Mouse (Mus musculus) hindbrain, postnatal 0 days (tissue): Measurements from ENCODE around the gene Col7a1. TPM values are rescaled to one million over a fixed set of nuclear protein-coding genes. Genes with fewer than 3 reads are reported as not detected.

ENCODE experiments used
- ATAC-seq: fragments of 200-750 bp; cut with Nextera tagmentation; 2 replicates; pipeline ENCODE4 v1.8.0; 2017; ENCODE audit warnings: mild to moderate bottlenecking, moderate TSS enrichment, moderate library complexity
- DNase-seq: peaks from one replicate; pipeline ENCODE4 v3.0.0-alpha.2; 2015; ENCODE audit warnings: low spot score
- H3K27ac ChIP-seq: fragments of 300-500 bp; sonication (generic); 2 replicates; pipeline ENCODE4 v1.5.1; 2014; ENCODE audit warnings: mild to moderate bottlenecking
- H3K27me3 ChIP-seq: fragments of 300-500 bp; sonication (generic); 2 replicates; pipeline ENCODE4 v1.6.1; 2014; ENCODE audit warnings: low read length, mixed read lengths; ENCODE audit not compliant: insufficient read depth
- H3K36me3 ChIP-seq: fragments of 300-500 bp; sonication (generic); 2 replicates; pipeline ENCODE4 v1.6.1; 2014; ENCODE audit warnings: low read length, mixed read lengths; ENCODE audit not compliant: insufficient read depth
- H3K4me1 ChIP-seq: fragments of 300-500 bp; sonication (generic); 2 replicates; pipeline ENCODE4 v1.6.1; 2014; ENCODE audit warnings: antibody characterized with exemption, low read length, mixed read lengths; ENCODE audit not compliant: insufficient read depth
- H3K4me2 ChIP-seq: fragments of 300-500 bp; sonication (generic); 2 replicates; pipeline ENCODE4 v1.6.1; 2014; ENCODE audit warnings: low read depth, mild to moderate bottlenecking, low read length, moderate library complexity, mixed read lengths
- H3K4me3 ChIP-seq: fragments of 300-500 bp; sonication (generic); 2 replicates; pipeline ENCODE4 v1.5.1; 2014; ENCODE audit warnings: low read length
- H3K9ac ChIP-seq: fragments of 300-500 bp; sonication (generic); replicated peaks from 2 replicates; pipeline ENCODE4 v1.6.1; 2014; ENCODE audit warnings: mild to moderate bottlenecking, low read length, moderate library complexity, mixed read lengths
- H3K9me3 ChIP-seq: fragments of 300-500 bp; sonication (generic); 2 replicates; pipeline ENCODE4 v1.6.1; 2016; ENCODE audit warnings: low read length, mixed read lengths
- CTCF ChIP-seq: IDR thresholded peaks from 2 replicates; pipeline ENCODE4 v1.5.1; 2016; ENCODE audit warnings: antibody characterized with exemption, control low read depth, low read depth
- WGBS: fragments of 180-500 bp; shearing (Covaris S2); extraction: QIAGEN DNeasy Blood & Tissue Kit; methylation state at CpG from one replicate; pipeline ENCODE4 v1.1.7; 2014; 5-methylcytosine and 5-hydroxymethylcytosine counted together
- polyA plus RNA-seq: library from polyadenylated mRNA; unstranded; fragments of >200 nt; fragmentation: Nextera tagmentation; extraction: Ambion mirVana; gene quantifications from 2 replicates; pipeline ENCODE4 v1.2.1, GENCODE M21; 2015
- total RNA-seq: library from RNA; depleted of rRNA; stranded (reverse); fragments of >200 nt; gene quantifications from 2 replicates; pipeline ENCODE4 v1.2.3, GENCODE M21; 2014

Col7a1 gene
- total and polyA plus RNA-seq, 2 experiments from 2014 or later, result 0.69 to 1.9 TPM

DNA sequence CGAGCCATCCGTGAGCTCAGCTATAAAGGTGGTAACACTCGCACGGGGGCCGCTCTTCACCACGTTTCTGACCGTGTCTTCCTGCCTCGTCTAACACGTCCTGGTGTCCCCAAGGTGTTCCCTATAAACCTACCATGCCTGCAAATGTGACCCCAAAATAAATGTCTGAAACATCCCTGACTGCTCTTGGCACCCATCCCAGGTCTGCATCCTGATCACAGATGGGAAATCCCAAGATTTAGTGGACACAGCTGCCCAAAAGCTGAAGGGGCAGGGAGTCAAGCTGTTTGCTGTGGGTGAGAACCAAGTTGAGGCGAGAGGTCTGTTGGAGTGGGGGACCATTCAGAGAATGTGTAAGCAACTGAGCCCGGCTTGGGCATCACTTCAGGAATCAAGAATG is 1.9 kb downstream of the Col7a1 start:
- no peaks in the 10 kb centered on the region for H3K9me3 ChIP-seq
- ATAC-seq, result no peak
- no peak for TF ChIP-seq CTCF
- no peak overlapping the region for H3K9ac ChIP-seq
- H3K27me3 ChIP-seq, result no peaks in the 10 kb centered on the region
- 84% methylated on average over 11 of the region's 11 CpGs for WGBS
- no peak overlapping the region for H3K4me2 ChIP-seq
- 0 out of 2 replicates have a peak, but pooled peaks cover 3% of the 10 kb centered on the region for H3K36me3 ChIP-seq
- H3K4me3 ChIP-seq, result no peak overlapping the region
- DNase-seq, result no peak
- no peak overlapping the region for H3K27ac ChIP-seq
- H3K4me1 ChIP-seq, result no peaks in the 10 kb centered on the region

DNA sequence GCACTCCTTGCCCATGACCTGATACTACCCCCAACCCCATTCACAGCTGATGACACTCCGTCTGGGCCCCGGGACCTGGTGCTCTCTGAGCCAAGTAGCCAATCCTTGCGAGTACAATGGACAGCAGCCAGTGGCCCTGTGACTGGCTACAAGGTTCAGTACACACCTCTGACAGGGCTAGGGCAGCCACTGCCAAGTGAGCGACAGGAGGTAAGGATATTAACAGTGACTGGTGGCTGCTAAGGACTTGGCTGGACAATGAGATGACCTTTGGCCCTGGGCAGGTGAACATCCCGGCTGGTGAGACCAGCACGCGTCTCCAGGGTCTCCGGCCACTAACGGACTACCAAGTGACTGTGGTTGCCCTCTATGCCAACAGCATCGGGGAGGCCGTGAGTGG is 2.5 kb downstream of the Col7a1 start:
- Histone ChIP-seq H3K9ac (no peak overlapping the region), H3K4me1 (no peaks in the 10 kb centered on the region), H3K4me3 (no peak overlapping the region), H3K9me3 (no peaks in the 10 kb centered on the region), H3K4me2 (no peak overlapping the region), H3K27me3 (no peaks in the 10 kb centered on the region), H3K36me3 (no peaks in the 10 kb centered on the region), H3K27ac (no peak overlapping the region)
- 87% methylated on average over 11 of the region's 11 CpGs for WGBS
- ATAC-seq (no peak), DNase-seq (no peak)
- no peak for TF ChIP-seq CTCF

DNA sequence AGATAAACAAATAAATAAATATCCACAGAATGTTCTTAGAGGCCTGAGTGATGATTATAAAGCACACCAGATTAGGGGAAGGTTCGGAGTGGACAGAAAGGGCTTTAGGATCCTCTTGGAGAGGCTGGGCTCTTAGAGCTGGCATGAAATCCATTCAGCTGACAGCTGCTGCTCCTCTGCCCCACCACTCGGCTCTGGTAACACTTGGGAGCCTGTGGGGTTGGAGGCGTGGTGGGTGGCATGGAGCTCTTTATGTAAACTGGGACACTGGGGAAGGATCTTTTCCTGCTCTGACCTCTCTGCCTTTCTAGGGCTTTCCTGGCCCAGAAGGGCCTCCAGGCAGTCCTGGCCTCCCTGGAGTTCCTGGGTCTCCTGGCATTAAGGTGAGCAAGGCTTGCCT is 10.2 kb downstream of the Col7a1 start:
- TF ChIP-seq CTCF, result no peak
- no peaks in the 10 kb centered on the region for H3K9me3 ChIP-seq
- 65% methylated on average over 3 of the region's 3 CpGs for WGBS
- no peaks in the 10 kb centered on the region for H3K27me3 ChIP-seq
- no peak overlapping the region for H3K4me2 ChIP-seq
- no peak for ATAC-seq
- H3K27ac ChIP-seq, result no peak overlapping the region
- no peaks in the 10 kb centered on the region for H3K4me1 ChIP-seq
- DNase-seq, result no peak
- no peak overlapping the region for H3K9ac ChIP-seq
- H3K4me3 ChIP-seq, result no peak overlapping the region
- H3K36me3 ChIP-seq, result no peaks in the 10 kb centered on the region

DNA sequence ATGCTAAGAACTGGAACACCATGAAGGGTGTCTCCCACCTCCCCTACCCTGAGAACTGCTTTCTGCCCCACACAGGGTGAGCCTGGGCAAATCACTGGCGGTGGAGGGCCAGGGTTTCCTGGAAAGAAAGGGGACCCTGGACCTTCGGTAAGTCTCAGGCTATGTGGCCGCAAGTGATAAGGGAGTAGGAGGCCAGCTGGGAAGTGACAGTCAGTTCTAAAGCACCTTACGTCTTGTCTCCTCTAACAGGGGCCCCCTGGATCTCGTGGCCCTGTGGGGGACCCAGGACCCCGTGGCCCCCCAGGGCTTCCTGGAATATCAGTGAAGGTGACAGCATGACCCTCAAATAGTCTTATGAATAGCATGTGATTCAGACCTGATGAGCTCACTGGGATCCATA is 11.0 kb downstream of the Col7a1 start:
- Histone ChIP-seq H3K4me1 (no peaks in the 10 kb centered on the region), H3K9ac (no peak overlapping the region), H3K27me3 (no peaks in the 10 kb centered on the region), H3K9me3 (no peaks in the 10 kb centered on the region), H3K36me3 (no peaks in the 10 kb centered on the region), H3K4me3 (no peak overlapping the region), H3K27ac (no peak overlapping the region), H3K4me2 (no peak overlapping the region)
- DNase-seq (no peak), ATAC-seq (no peak)
- no peak for TF ChIP-seq CTCF
- WGBS, result 73% methylated on average over 6 of the region's 6 CpGs

DNA sequence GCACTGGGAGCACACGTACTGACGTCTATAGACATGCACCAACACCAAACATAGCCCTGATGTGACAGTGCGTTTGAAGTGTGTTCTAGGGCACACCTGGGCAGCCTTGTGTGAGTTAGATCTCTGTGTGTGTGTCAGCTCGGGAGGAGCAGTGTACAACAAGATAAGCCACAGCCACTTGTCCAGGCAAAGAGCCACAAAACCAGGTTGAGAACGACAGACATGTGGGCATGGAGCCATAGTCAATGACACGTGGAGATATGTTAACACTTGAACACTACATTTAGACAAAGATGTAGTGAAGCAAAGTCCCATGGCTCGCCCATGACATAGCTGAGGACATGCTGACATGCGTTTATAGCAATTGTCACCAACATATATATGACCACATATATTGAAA is 17.2 kb downstream of the Col7a1 start:
- Histone ChIP-seq H3K4me2 (no peak overlapping the region), H3K27ac (no peak overlapping the region), H3K36me3 (no peaks in the 10 kb centered on the region), H3K4me1 (no peaks in the 10 kb centered on the region), H3K9ac (no peak overlapping the region), H3K9me3 (no peaks in the 10 kb centered on the region), H3K27me3 (no peaks in the 10 kb centered on the region), H3K4me3 (no peak overlapping the region)
- no peak for DNase-seq
- TF ChIP-seq CTCF, result no peak
- no peak for ATAC-seq
- 81% methylated on average over 8 of the region's 8 CpGs for WGBS

DNA sequence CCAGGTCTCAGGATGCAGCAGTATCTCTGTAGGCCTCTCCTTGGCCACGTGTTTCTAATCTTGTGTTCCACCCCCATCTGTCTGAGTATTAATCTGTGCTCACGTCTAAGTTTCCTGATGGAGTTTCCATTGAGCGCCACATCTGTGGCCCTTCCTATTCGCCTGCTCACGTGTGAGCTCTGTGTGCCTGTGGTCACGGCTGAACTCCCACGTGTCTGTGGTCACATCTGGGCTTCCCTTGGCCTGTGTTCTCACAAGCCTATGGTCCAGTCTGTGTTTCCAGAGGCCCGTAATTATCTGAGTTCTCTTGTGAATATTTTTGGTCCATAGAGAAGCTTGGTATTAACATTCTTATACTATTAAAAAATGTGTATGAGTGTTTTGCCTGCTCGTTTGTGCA is 23.1 kb downstream of the Col7a1 start:
- no peak overlapping the region for H3K4me2 ChIP-seq
- TF ChIP-seq CTCF, result no peak
- ATAC-seq (no peak), DNase-seq (no peak)
- H3K9ac ChIP-seq, result no peak overlapping the region
- H3K27ac ChIP-seq, result no peak overlapping the region
- 84% methylated on average over 9 of the region's 9 CpGs for WGBS
- H3K4me3 ChIP-seq, result no peak overlapping the region
- no peaks in the 10 kb centered on the region for H3K4me1 ChIP-seq
- H3K36me3 ChIP-seq, result no peaks in the 10 kb centered on the region
- no peaks in the 10 kb centered on the region for H3K27me3 ChIP-seq
- no peaks in the 10 kb centered on the region for H3K9me3 ChIP-seq

DNA sequence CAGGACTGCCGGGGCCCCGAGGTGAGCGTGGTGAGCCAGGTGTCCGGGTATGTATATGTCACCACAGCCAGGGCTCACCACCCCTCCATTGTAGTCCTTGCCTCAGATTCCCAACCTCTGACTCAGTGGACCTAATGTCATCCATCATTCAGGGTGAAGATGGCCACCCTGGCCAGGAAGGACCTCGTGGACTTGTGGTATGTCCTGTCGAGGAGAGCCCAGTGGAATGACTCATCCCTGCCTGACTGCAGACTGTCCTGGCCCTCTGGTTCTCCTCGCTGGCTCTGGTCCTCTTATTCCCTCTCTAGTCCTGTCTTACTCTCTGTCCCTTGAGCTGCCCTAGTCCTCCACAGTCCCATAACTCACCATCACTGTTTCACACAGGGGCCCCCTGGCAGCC is 24.6 kb downstream of the Col7a1 start:
- Histone ChIP-seq H3K9me3 (no peaks in the 10 kb centered on the region), H3K27me3 (no peaks in the 10 kb centered on the region), H3K4me1 (no peaks in the 10 kb centered on the region), H3K36me3 (no peaks in the 10 kb centered on the region), H3K4me3 (no peak overlapping the region), H3K4me2 (no peak overlapping the region), H3K9ac (no peak overlapping the region), H3K27ac (no peak overlapping the region)
- ATAC-seq, result no peak
- WGBS, result 80% methylated on average over 7 of the region's 7 CpGs
- TF ChIP-seq CTCF, result no peak
- DNase-seq, result no peak
